Comparison of ENCODE assay signal across 19 mouse cellular contexts in the genomic region with DNA sequence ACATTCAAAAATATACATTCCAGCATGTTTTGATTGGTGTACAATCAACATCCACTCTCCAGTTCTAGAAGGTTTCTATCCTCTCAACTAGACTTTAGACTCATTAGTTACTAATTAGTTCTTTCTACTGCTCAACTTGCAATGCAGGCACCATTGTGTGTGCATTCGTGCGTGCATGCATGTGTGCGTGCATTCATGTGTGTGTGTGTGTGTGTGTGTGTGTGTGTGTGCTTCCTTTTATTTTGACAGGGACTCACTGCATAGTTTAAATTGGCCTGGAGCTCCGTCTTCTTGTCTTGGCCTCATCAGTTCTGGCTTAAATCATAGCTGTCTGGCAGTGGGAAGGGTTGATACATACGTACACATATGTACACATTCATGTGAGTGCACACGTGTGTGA. TPM values are rescaled to one million over a fixed set of nuclear protein-coding genes. Genes with fewer than 3 reads are reported as not detected.
DNase-seq lines count a peak whose midpoint lies in the region; ATAC-seq and TF ChIP-seq lines count a peak whose summit lies in the region.
"Had no signal": no experiment of that assay in that cellular context is flagged by ENCODE, and none has a peak within 500 bp of the region (broad histone marks: within the 10 kb centered on the region; RNA-seq: fewer than 3 reads in every experiment).

No protein-coding gene starts in this region.

- peaks cover 6% of the 10 kb centered on the region; the same call in 1 of the 2 replicates for H3K4me1 ChIP-seq in kidney, postnatal 0 days (replicated peaks; ENCODE audit: insufficient read depth, low read length)
- H3K4me1 ChIP-seq: forebrain, embryonic 13.5 days had no signal

- no peak overlapping the region for H3K9ac ChIP-seq in kidney, postnatal 0 days (ENCODE audit: low read depth, low read length)
- H3K9ac ChIP-seq: embryonic facial prominence, embryonic 12.5 days; forebrain, embryonic 13.5 days; forebrain, embryonic 15.5 days had no signal

- no peak overlapping the region for H3K4me2 ChIP-seq in kidney, postnatal 0 days (ENCODE audit: low read length)
- H3K4me2 ChIP-seq: embryonic facial prominence, embryonic 12.5 days; forebrain, embryonic 13.5 days; forebrain, embryonic 15.5 days had no signal

- peak; percentile 45 for DNase-seq in heart, adult 11 months
- no peak for DNase-seq in heart, adult 18-20 months
- no peak for DNase-seq in kidney, postnatal 0 days (ENCODE audit: low spot score)
- no peak for DNase-seq in kidney, adult 8-10 months
- DNase-seq in retina, postnatal 1 day = peak; percentile 62
- DNase-seq in retina, embryonic 14.5 days (ENCODE audit: low spot score) = no peak
- DNase-seq in cerebellum, postnatal 10 days = no peak
- DNase-seq: adrenal gland, adult 2 months; adrenal gland, postnatal 10 days; adrenal gland, postnatal 25 days; cerebellum, adult 11 months; cerebellum, adult 18-20 months; cerebellum, adult 8-10 months; cerebellum, adult 9-11 months; cerebellum, postnatal 25 days had no signal

- WGBS in kidney, postnatal 0 days = 64% methylated on average over 6 of the region's 6 CpGs

- no peaks in the 10 kb centered on the region for H3K36me3 ChIP-seq in kidney, postnatal 0 days (ENCODE audit: insufficient read depth, low read length)
- H3K36me3 ChIP-seq: embryonic facial prominence, embryonic 10.5 days; embryonic facial prominence, embryonic 12.5 days; forebrain, embryonic 15.5 days had no signal

- no peak for TF ChIP-seq CTCF in kidney, postnatal 0 days (IDR thresholded peaks at IDR 0.05; ENCODE audit: low read depth)

- H3K27ac ChIP-seq in kidney, postnatal 0 days = no peak overlapping the region
- H3K27ac ChIP-seq: embryonic facial prominence, embryonic 10.5 days; embryonic facial prominence, embryonic 12.5 days; forebrain, embryonic 13.5 days; forebrain, embryonic 15.5 days had no signal

- H3K4me3 ChIP-seq in kidney, postnatal 0 days (replicated peaks; ENCODE audit: low read depth, low read length) = no peak overlapping the region
- H3K4me3 ChIP-seq: embryonic facial prominence, embryonic 10.5 days; embryonic facial prominence, embryonic 12.5 days; forebrain, embryonic 13.5 days; forebrain, embryonic 15.5 days had no signal

- no peaks in the 10 kb centered on the region for H3K27me3 ChIP-seq in kidney, postnatal 0 days (ENCODE audit: insufficient read depth, low read length)
- H3K27me3 ChIP-seq: embryonic facial prominence, embryonic 12.5 days; forebrain, embryonic 13.5 days; forebrain, embryonic 15.5 days had no signal

- H3K9me3 ChIP-seq in kidney, postnatal 0 days (replicated peaks; ENCODE audit: low read length) = no peaks in the 10 kb centered on the region
- H3K9me3 ChIP-seq: embryonic facial prominence, embryonic 10.5 days; embryonic facial prominence, embryonic 12.5 days; forebrain, embryonic 13.5 days; forebrain, embryonic 15.5 days had no signal

- peak; percentile 29; the same call in 1 of the 2 replicates for ATAC-seq in kidney, postnatal 0 days (replicated peaks; ENCODE audit: low FRiP score, low read depth)
- ATAC-seq: forebrain, embryonic 13.5 days; forebrain, embryonic 15.5 days had no signal

RNA-seq across cellular contexts. Expression of gene Hprt, which starts 53.1 kb away (rescaled TPM):
- 10 to 100 TPM; 50.8 to 69.5 TPM for total RNA-seq in heart, adult 18-20 months (2021)
- 196 and 204 TPM in 2 replicates for polyA plus RNA-seq in kidney, postnatal 0 days (2015; fragmentation: Nextera tagmentation; extraction: Ambion mirVana)

Comparison
In these comparisons a context has a peak if more than half of its experiments do, and no peak if none do; other contexts are left out.
1. DNase-seq: peak in heart, adult 11 months (single experiment) and retina, postnatal 1 day (single experiment); none in heart, adult 18-20 months (0 of 2), kidney, postnatal 0 days (single experiment), kidney, adult 8-10 months (0 of 2), retina, embryonic 14.5 days (single experiment) and cerebellum, postnatal 10 days (0 of 2).